Mouse (Mus musculus): ENCODE results near the gene Hmgn2.
"Not testable (repeated sequence)": the region's sequence is repeated elsewhere in the genome, so short reads cannot be mapped to it uniquely, and the experiment has no call there.

- not testable (repeated sequence) for TF ChIP-seq POLR2A, CTCF (IDR thresholded peaks at IDR 0.05; ENCODE audit: insufficient read depth, low read depth, low read length)
Measured at GRCm38 (mm10) chr4:133988289-133988688, 19.8 kb upstream of the Hmgn2 start.
